Mouse (Mus musculus) C2C12 (cell line): ENCODE measurements at regions not wholly inside any gene's neighbourhood (a gene's known extent, or its start where the extent isn't known, plus 50 kb on each side); places are given as distances from the start of the nearest gene placed in this dataset.

Source experiments
- MAX ChIP-seq: IDR thresholded peaks from one replicate; pipeline ENCODE4 v1.6.1; 2011; ENCODE audit warnings: mild to moderate bottlenecking, control low read depth
- USF1 ChIP-seq: IDR thresholded peaks from one replicate; pipeline ENCODE4 v1.6.1; 2011; ENCODE audit warnings: low read depth, mild to moderate bottlenecking, control low read depth, moderate library complexity

- TF ChIP-seq MAX (no peak), USF1 (no peak)
These were observed 60.2 kb upstream of the Dbx2 start for GRCm38 (mm10) chr15:95715941-95716340.
